Mouse (Mus musculus) spleen, postnatal 36 days (tissue): ENCODE data around the gene B230219D22Rik.
A peak's percentile ranks its signal among the peaks of the same experiment; 100 is the strongest.
"Not testable (repeated sequence)": the region's sequence is repeated elsewhere in the genome, so short reads cannot be mapped to it uniquely, and the experiment has no call there.

Experiments
- DNase-seq, 2 experiments: peaks; one replicate each; pipeline ENCODE4 v3.0.0; 2022; ENCODE audit warnings: low spot score in 2 of 2, mixed read lengths in 1 of 2

B230219D22Rik gene

GRCm38 (mm10) chr13:55692535-55693242 lies at the start of gene B230219D22Rik:
B230219D22Rik (plus strand) TSS chr13:55693124.
- peak; percentile 86 to 89 for DNase-seq

- DNase-seq, result no peak
Observed at GRCm38 (mm10) chr13:55644525-55644924, 48.4 kb upstream of the B230219D22Rik start.

- no peak for DNase-seq
Observed at GRCm38 (mm10) chr13:55650098-55650497, 42.8 kb upstream of the B230219D22Rik start.

GRCm38 (mm10) chr13:55650980-55651379 lies 41.9 kb upstream of the B230219D22Rik start:
- DNase-seq, result no peak

- peak; percentile 15 to 36 for DNase-seq
Observed at GRCm38 (mm10) chr13:55668550-55668949, 24.4 kb upstream of the B230219D22Rik start.

- no peak for DNase-seq
Observed at GRCm38 (mm10) chr13:55672711-55673110, 20.2 kb upstream of the B230219D22Rik start.

GRCm38 (mm10) chr13:55677364-55677763 lies 15.6 kb upstream of the B230219D22Rik start:
- DNase-seq, result no peak

- no peak for DNase-seq
Observed at GRCm38 (mm10) chr13:55682201-55682600, 10.7 kb upstream of the B230219D22Rik start.

GRCm38 (mm10) chr13:55683581-55683980 lies 9.3 kb upstream of the B230219D22Rik start:
- DNase-seq, result no peak

GRCm38 (mm10) chr13:55686107-55686633 lies 6.8 kb upstream of the B230219D22Rik start:
- no peak for DNase-seq

GRCm38 (mm10) chr13:55687927-55688602 lies 4.9 kb upstream of the B230219D22Rik start:
- no peak for DNase-seq

GRCm38 (mm10) chr13:55693243-55693721 lies 358 bp downstream of the B230219D22Rik start:
- DNase-seq, result peak; percentile 53 to 55

- DNase-seq, result no peak
Observed at GRCm38 (mm10) chr13:55694110-55694509, 1.2 kb downstream of the B230219D22Rik start.

GRCm38 (mm10) chr13:55695989-55696388 lies 3.1 kb downstream of the B230219D22Rik start:
- DNase-seq, result not testable (repeated sequence)

- no peak for DNase-seq
Observed at GRCm38 (mm10) chr13:55704301-55704700, 11.4 kb downstream of the B230219D22Rik start.

- DNase-seq, result no peak
Observed at GRCm38 (mm10) chr13:55712846-55713245, 19.9 kb downstream of the B230219D22Rik start.

GRCm38 (mm10) chr13:55714501-55715166 lies 21.7 kb downstream of the B230219D22Rik start, which contains the start of gene Txndc15:
Txndc15 (plus strand) TSS chr13:55714650.
- DNase-seq, result peak; percentile 82 to 84

GRCm38 (mm10) chr13:55715167-55715512 lies 22.2 kb downstream of the B230219D22Rik start:
- DNase-seq, result no peak

- no peak for DNase-seq
Observed at GRCm38 (mm10) chr13:55715908-55716510, 23.1 kb downstream of the B230219D22Rik start.

- DNase-seq, result no peak
Observed at GRCm38 (mm10) chr13:55721516-55721915, 28.6 kb downstream of the B230219D22Rik start.

- no peak for DNase-seq
Observed at GRCm38 (mm10) chr13:55721995-55722394, 29.1 kb downstream of the B230219D22Rik start.
